Mouse (Mus musculus) kidney, embryonic 16.5 days (tissue): ENCODE results near the gene Sec62. TPM values are rescaled to one million over a fixed set of nuclear protein-coding genes. Genes with fewer than 3 reads are reported as not detected.
A peak's percentile ranks its signal among the peaks of the same experiment; 100 is the strongest.

Experiments used
- ATAC-seq: fragments of 200-750 bp; cut with Nextera tagmentation; 2 replicates; pipeline ENCODE4 v1.8.0; 2017; ENCODE audit warnings: moderate TSS enrichment; ENCODE audit not compliant: low FRiP score, low TSS enrichment
- H3K27ac ChIP-seq: fragments of 300-500 bp; sonication (generic); 2 replicates; pipeline ENCODE4 v1.5.1; 2014; ENCODE audit warnings: low read length
- H3K27me3 ChIP-seq: fragments of 300-500 bp; sonication (generic); 2 replicates; pipeline ENCODE4 v1.6.1; 2014; ENCODE audit warnings: low read length, control low read depth, mixed read lengths; ENCODE audit not compliant: insufficient read depth
- H3K36me3 ChIP-seq: fragments of 300-500 bp; sonication (generic); 2 replicates; pipeline ENCODE4 v1.6.1; 2014; ENCODE audit warnings: low read length, control low read depth, mixed read lengths; ENCODE audit not compliant: insufficient read depth
- H3K4me1 ChIP-seq: fragments of 300-500 bp; sonication (generic); 2 replicates; pipeline ENCODE4 v1.6.1; 2014; ENCODE audit warnings: low read length, control low read depth, mixed read lengths; ENCODE audit not compliant: insufficient read depth
- H3K4me2 ChIP-seq: fragments of 300-500 bp; sonication (generic); replicated peaks from 2 replicates; pipeline ENCODE4 v1.6.1; 2014; ENCODE audit warnings: low read depth, low read length
- H3K4me3 ChIP-seq: fragments of 300-500 bp; sonication (generic); 2 replicates; pipeline ENCODE4 v1.5.1; 2014; ENCODE audit warnings: mild to moderate bottlenecking, low read length
- H3K9ac ChIP-seq: fragments of 300-500 bp; sonication (generic); replicated peaks from 2 replicates; pipeline ENCODE4 v1.6.1; 2014; ENCODE audit warnings: low read length
- H3K9me3 ChIP-seq: fragments of 300-500 bp; sonication (generic); 2 replicates; pipeline ENCODE4 v1.6.1; 2016; ENCODE audit warnings: low read length, control low read depth
- WGBS: fragments of 180-500 bp; shearing (Covaris S2); extraction: QIAGEN DNeasy Blood & Tissue Kit; methylation state at CpG from one replicate; pipeline ENCODE4 v1.1.7; 2014; 5-methylcytosine and 5-hydroxymethylcytosine counted together
- polyA plus RNA-seq: library from polyadenylated mRNA; unstranded; fragments of >200 nt; fragmentation: Nextera tagmentation; extraction: Ambion mirVana; gene quantifications from 2 replicates; pipeline ENCODE4 v1.2.1, GENCODE M21; 2015

The Sec62 gene
- polyA plus RNA-seq, 1 experiment from 2014 or later, result 63.4 TPM

GRCm38 (mm10) chr3:30822163-30822562, 29.5 kb downstream of the Sec62 start:
- no peak for ATAC-seq
- H3K4me1 ChIP-seq, result no peaks in the 10 kb centered on the region
- no peaks in the 10 kb centered on the region for H3K27me3 ChIP-seq
- H3K4me2 ChIP-seq, result no peak overlapping the region
- no peaks in the 10 kb centered on the region for H3K9me3 ChIP-seq
- peaks cover 32% of the 10 kb centered on the region for H3K36me3 ChIP-seq
- no peak overlapping the region for H3K27ac ChIP-seq
- H3K9ac ChIP-seq, result no peak overlapping the region
- H3K4me3 ChIP-seq, result no peak overlapping the region
- 90% methylated on average over 8 of the region's 8 CpGs for WGBS

- Histone ChIP-seq H3K9me3 (no peaks in the 10 kb centered on the region; the same call in 1 of the 2 replicates), H3K4me2 (no peak overlapping the region), H3K27me3 (no peaks in the 10 kb centered on the region), H3K36me3 (0 out of 2 replicates have a peak, but pooled peaks cover 10% of the 10 kb centered on the region), H3K9ac (no peak overlapping the region), H3K4me3 (no peak overlapping the region), H3K4me1 (no peaks in the 10 kb centered on the region), H3K27ac (no peak overlapping the region)
- WGBS, result 89% methylated on average over 5 of the region's 5 CpGs
- no peak for ATAC-seq
These were observed 33.4 kb downstream of the Sec62 start for GRCm38 (mm10) chr3:30826069-30826468.

GRCm38 (mm10) chr3:30831848-30832606, 39.4 kb downstream of the Sec62 start:
- ATAC-seq, result no peak
- WGBS, result 82% methylated on average over 15 of the region's 15 CpGs

GRCm38 (mm10) chr3:30833254-30833653, 40.6 kb downstream of the Sec62 start:
- Histone ChIP-seq H3K4me2 (no peak overlapping the region), H3K9ac (no peak overlapping the region), H3K27me3 (no peaks in the 10 kb centered on the region), H3K4me3 (no peak overlapping the region), H3K36me3 (no peaks in the 10 kb centered on the region), H3K4me1 (no peaks in the 10 kb centered on the region), H3K9me3 (no peaks in the 10 kb centered on the region; the same call in 1 of the 2 replicates), H3K27ac (no peak overlapping the region)
- no peak for ATAC-seq
- 82% methylated on average over 3 of the region's 3 CpGs for WGBS

More at GRCm38 (mm10) chr3:30831848-30832606, 39.4 kb downstream of the Sec62 start:
- Histone ChIP-seq H3K4me2 (no peak overlapping the region), H3K9ac (no peak overlapping the region), H3K27me3 (no peaks in the 10 kb centered on the region), H3K27ac (no peak overlapping the region), H3K9me3 (no peaks in the 10 kb centered on the region; the same call in 1 of the 2 replicates), H3K4me1 (no peaks in the 10 kb centered on the region), H3K36me3 (no peaks in the 10 kb centered on the region), H3K4me3 (no peak overlapping the region)

- H3K4me1 ChIP-seq, result no peaks in the 10 kb centered on the region
- no peak overlapping the region for H3K4me2 ChIP-seq
- H3K36me3 ChIP-seq, result no peaks in the 10 kb centered on the region
- WGBS, result 64% methylated on average over 2 of the region's 2 CpGs
- H3K9ac ChIP-seq, result no peak overlapping the region
- no peaks in the 10 kb centered on the region for H3K9me3 ChIP-seq
- H3K27ac ChIP-seq, result no peak overlapping the region
- no peaks in the 10 kb centered on the region for H3K27me3 ChIP-seq
- ATAC-seq, result no peak
- H3K4me3 ChIP-seq, result no peak overlapping the region
These were observed 53.1 kb downstream of the Sec62 start for GRCm38 (mm10) chr3:30845755-30846154.

GRCm38 (mm10) chr3:30847413-30847812, 54.7 kb downstream of the Sec62 start:
- Histone ChIP-seq H3K36me3 (no peaks in the 10 kb centered on the region), H3K9me3 (no peaks in the 10 kb centered on the region), H3K27me3 (no peaks in the 10 kb centered on the region), H3K4me3 (no peak overlapping the region), H3K27ac (no peak overlapping the region), H3K4me2 (no peak overlapping the region), H3K9ac (no peak overlapping the region), H3K4me1 (no peaks in the 10 kb centered on the region)
- ATAC-seq, result no peak
- WGBS, result 53% methylated on average over 1 of the region's 1 CpGs

GRCm38 (mm10) chr3:30851422-30851821, 58.7 kb downstream of the Sec62 start:
- Histone ChIP-seq H3K36me3 (no peaks in the 10 kb centered on the region), H3K27ac (no peak overlapping the region), H3K4me1 (no peaks in the 10 kb centered on the region), H3K27me3 (peaks cover 10% of the 10 kb centered on the region; the same call in 1 of the 2 replicates), H3K9ac (no peak overlapping the region), H3K4me2 (no peak overlapping the region), H3K4me3 (no peak overlapping the region), H3K9me3 (no peaks in the 10 kb centered on the region)
- 69% methylated on average over 6 of the region's 6 CpGs for WGBS
- no peak for ATAC-seq

GRCm38 (mm10) chr3:30853596-30853995, 60.9 kb downstream of the Sec62 start:
- Histone ChIP-seq H3K27ac (no peak overlapping the region), H3K4me3 (no peak overlapping the region)
- WGBS, result 85% methylated on average over 5 of the region's 5 CpGs

GRCm38 (mm10) chr3:30855604-30856458, 63.2 kb downstream of the Sec62 start, which contains the start of gene Gpr160:
Gene Gpr160 (plus strand): TSS chr3:30855950.
- Histone ChIP-seq H3K4me1 (no peaks in the 10 kb centered on the region), H3K9ac (peak within 1 kb of the TSS; percentile 76), H3K36me3 (no peaks in the 10 kb centered on the region), H3K27ac (peak within 1 kb of the TSS; percentile 85), H3K27me3 (peaks cover 10% of the 10 kb centered on the region; the same call in 1 of the 2 replicates), H3K9me3 (no peaks in the 10 kb centered on the region), H3K4me2 (peak within 1 kb of the TSS; percentile 99), H3K4me3 (peak within 1 kb of the TSS; percentile 73)
- under 1% methylated on average over 73 of the region's 75 CpGs for WGBS
- ATAC-seq, result peak; percentile 94

More at GRCm38 (mm10) chr3:30853596-30853995, 60.9 kb downstream of the Sec62 start:
- Histone ChIP-seq H3K4me1 (no peaks in the 10 kb centered on the region), H3K9me3 (no peaks in the 10 kb centered on the region), H3K4me2 (no peak overlapping the region), H3K36me3 (no peaks in the 10 kb centered on the region), H3K9ac (no peak overlapping the region), H3K27me3 (peaks cover 10% of the 10 kb centered on the region; the same call in 1 of the 2 replicates)
- no peak for ATAC-seq
